Mouse (Mus musculus): ENCODE data around the gene Pcp2. TPM values are rescaled to one million over a fixed set of nuclear protein-coding genes. Genes with fewer than 3 reads are reported as not detected.

The Pcp2 gene
- polyA plus RNA-seq, 1 experiment from 2014 or later = 0.41 TPM

- H3K4me3 ChIP-seq (replicated peaks; ENCODE audit: low read length) = no peak overlapping the region
- no peak overlapping the region for H3K4me2 ChIP-seq (ENCODE audit: low read length)
- WGBS = 87% methylated on average over 6 of the region's 6 CpGs
- H3K9me3 ChIP-seq (ENCODE audit: control insufficient read depth, low read length) = no peaks in the 10 kb centered on the region
- no peaks in the 10 kb centered on the region for H3K4me1 ChIP-seq (replicated peaks; ENCODE audit: control insufficient read depth, insufficient read depth, low read length)
- no peak overlapping the region for H3K9ac ChIP-seq (replicated peaks; ENCODE audit: low read depth, low read length)
- no peaks in the 10 kb centered on the region for H3K27me3 ChIP-seq (replicated peaks; ENCODE audit: control insufficient read depth, insufficient read depth, low read length)
- peaks cover 37% of the 10 kb centered on the region for H3K36me3 ChIP-seq (ENCODE audit: control insufficient read depth, insufficient read depth)
- H3K27ac ChIP-seq (ENCODE audit: low read length) = no peak overlapping the region
- ATAC-seq = no peak
These were observed 24.9 kb downstream of the Pcp2 start for GRCm38 (mm10) chr8:3600401-3600800.

GRCm38 (mm10) chr8:3599219-3599618 is 26.1 kb downstream of the Pcp2 start:
- Histone ChIP-seq H3K4me2 (ENCODE audit: low read length) (no peak overlapping the region), H3K36me3 (ENCODE audit: control insufficient read depth, insufficient read depth) (peaks cover 30% of the 10 kb centered on the region), H3K9me3 (ENCODE audit: control insufficient read depth, low read length) (no peaks in the 10 kb centered on the region), H3K9ac (replicated peaks; ENCODE audit: low read depth, low read length) (no peak overlapping the region), H3K4me3 (replicated peaks; ENCODE audit: low read length) (no peak overlapping the region), H3K27ac (ENCODE audit: low read length) (no peak overlapping the region), H3K27me3 (replicated peaks; ENCODE audit: control insufficient read depth, insufficient read depth, low read length) (no peaks in the 10 kb centered on the region), H3K4me1 (replicated peaks; ENCODE audit: control insufficient read depth, insufficient read depth, low read length) (no peaks in the 10 kb centered on the region)
- no peak for ATAC-seq
- WGBS = 89% methylated on average over 1 of the region's 1 CpGs

- 76% methylated on average over 3 of the region's 3 CpGs for WGBS
- 0 out of 2 replicates have a peak, but pooled peaks have one; percentile 2 for ATAC-seq
- Histone ChIP-seq H3K4me2 (ENCODE audit: low read length) (no peak overlapping the region), H3K27me3 (replicated peaks; ENCODE audit: control insufficient read depth, insufficient read depth, low read length) (no peaks in the 10 kb centered on the region), H3K9ac (replicated peaks; ENCODE audit: low read depth, low read length) (no peak overlapping the region), H3K27ac (ENCODE audit: low read length) (no peak overlapping the region), H3K9me3 (ENCODE audit: control insufficient read depth, low read length) (no peaks in the 10 kb centered on the region), H3K4me1 (replicated peaks; ENCODE audit: control insufficient read depth, insufficient read depth, low read length) (peaks cover 4% of the 10 kb centered on the region; the same call in 1 of the 2 replicates), H3K36me3 (ENCODE audit: control insufficient read depth, insufficient read depth) (peaks cover 19% of the 10 kb centered on the region), H3K4me3 (replicated peaks; ENCODE audit: low read length) (no peak overlapping the region)
These were observed 27.3 kb downstream of the Pcp2 start for GRCm38 (mm10) chr8:3598054-3598453.

- ATAC-seq = no peak
- 87% methylated on average over 2 of the region's 2 CpGs for WGBS
- no peak overlapping the region for H3K4me3 ChIP-seq (replicated peaks; ENCODE audit: low read length)
- no peak overlapping the region for H3K4me2 ChIP-seq (ENCODE audit: low read length)
- H3K27ac ChIP-seq (ENCODE audit: low read length) = no peak overlapping the region
- no peak overlapping the region for H3K9ac ChIP-seq (replicated peaks; ENCODE audit: low read depth, low read length)
- no peaks in the 10 kb centered on the region for H3K9me3 ChIP-seq (ENCODE audit: control insufficient read depth, low read length)
- H3K36me3 ChIP-seq (ENCODE audit: control insufficient read depth, insufficient read depth) = peaks cover 2% of the 10 kb centered on the region
- H3K27me3 ChIP-seq (replicated peaks; ENCODE audit: control insufficient read depth, insufficient read depth, low read length) = no peaks in the 10 kb centered on the region
- H3K4me1 ChIP-seq (replicated peaks; ENCODE audit: control insufficient read depth, insufficient read depth, low read length) = peaks cover 7% of the 10 kb centered on the region; the same call in 1 of the 2 replicates
These were observed 30.9 kb downstream of the Pcp2 start for GRCm38 (mm10) chr8:3594466-3594865.

- no peaks in the 10 kb centered on the region for H3K27me3 ChIP-seq (replicated peaks; ENCODE audit: control insufficient read depth, insufficient read depth, low read length)
- no peak for ATAC-seq
- H3K9me3 ChIP-seq (ENCODE audit: control insufficient read depth, low read length) = no peaks in the 10 kb centered on the region
- H3K9ac ChIP-seq (replicated peaks; ENCODE audit: low read depth, low read length) = no peak overlapping the region
- WGBS = 52% methylated on average over 3 of the region's 3 CpGs
- no peak overlapping the region for H3K4me3 ChIP-seq (replicated peaks; ENCODE audit: low read length)
- no peak overlapping the region for H3K4me2 ChIP-seq (ENCODE audit: low read length)
- peaks cover 7% of the 10 kb centered on the region for H3K4me1 ChIP-seq (replicated peaks; ENCODE audit: control insufficient read depth, insufficient read depth, low read length)
- no peaks in the 10 kb centered on the region for H3K36me3 ChIP-seq (ENCODE audit: control insufficient read depth, insufficient read depth)
- H3K27ac ChIP-seq (ENCODE audit: low read length) = no peak overlapping the region
These were observed 31.9 kb downstream of the Pcp2 start for GRCm38 (mm10) chr8:3593470-3593869.

- no peaks in the 10 kb centered on the region for H3K36me3 ChIP-seq (ENCODE audit: control insufficient read depth, insufficient read depth)
- ATAC-seq = peak; percentile 70
- H3K9me3 ChIP-seq (ENCODE audit: control insufficient read depth, low read length) = no peaks in the 10 kb centered on the region
- H3K27me3 ChIP-seq (replicated peaks; ENCODE audit: control insufficient read depth, insufficient read depth, low read length) = no peaks in the 10 kb centered on the region
- under 1% methylated on average over 11 of the region's 11 CpGs for WGBS
- peaks cover 7% of the 10 kb centered on the region for H3K4me1 ChIP-seq (replicated peaks; ENCODE audit: control insufficient read depth, insufficient read depth, low read length)
- H3K4me3 ChIP-seq (replicated peaks; ENCODE audit: low read length) = peak overlapping the region; percentile 94
- peak overlapping the region; percentile 79 for H3K27ac ChIP-seq (ENCODE audit: low read length)
- peak overlapping the region; percentile 90 for H3K9ac ChIP-seq (replicated peaks; ENCODE audit: low read depth, low read length)
- H3K4me2 ChIP-seq (ENCODE audit: low read length) = peak overlapping the region; percentile 78
These were observed 37.1 kb downstream of the Pcp2 start for GRCm38 (mm10) chr8:3588258-3588633.

GRCm38 (mm10) chr8:3587391-3588257 is 37.7 kb downstream of the Pcp2 start:
- Histone ChIP-seq H3K4me3 (replicated peaks; ENCODE audit: low read length) (peak overlapping the region; percentile 94), H3K27ac (ENCODE audit: low read length) (peak overlapping the region; percentile 79), H3K4me2 (ENCODE audit: low read length) (peak overlapping the region; percentile 78), H3K9me3 (ENCODE audit: control insufficient read depth, low read length) (no peaks in the 10 kb centered on the region), H3K27me3 (replicated peaks; ENCODE audit: control insufficient read depth, insufficient read depth, low read length) (no peaks in the 10 kb centered on the region), H3K36me3 (ENCODE audit: control insufficient read depth, insufficient read depth) (no peaks in the 10 kb centered on the region), H3K4me1 (replicated peaks; ENCODE audit: control insufficient read depth, insufficient read depth, low read length) (peaks cover 2% of the 10 kb centered on the region; the same call in 1 of the 2 replicates), H3K9ac (replicated peaks; ENCODE audit: low read depth, low read length) (peak overlapping the region; percentile 90)
- ATAC-seq = peak; percentile 87
- WGBS = under 1% methylated on average over 77 of the region's 77 CpGs

GRCm38 (mm10) chr8:3586993-3587390 is 38.4 kb downstream of the Pcp2 start, which contains the start of gene Camsap3:
Gene Camsap3, plus strand, starts transcription at chr8:3587293.
- 4% methylated on average over 7 of the region's 7 CpGs for WGBS

GRCm38 (mm10) chr8:3586452-3586851 is 38.9 kb downstream of the Pcp2 start:
- no peak for ATAC-seq
- Histone ChIP-seq H3K4me2 (ENCODE audit: low read length) (no peak overlapping the region), H3K4me3 (replicated peaks; ENCODE audit: low read length) (no peak overlapping the region), H3K4me1 (replicated peaks; ENCODE audit: control insufficient read depth, insufficient read depth, low read length) (peaks cover 2% of the 10 kb centered on the region; the same call in 1 of the 2 replicates), H3K9ac (replicated peaks; ENCODE audit: low read depth, low read length) (no peak overlapping the region), H3K27me3 (replicated peaks; ENCODE audit: control insufficient read depth, insufficient read depth, low read length) (no peaks in the 10 kb centered on the region), H3K9me3 (ENCODE audit: control insufficient read depth, low read length) (no peaks in the 10 kb centered on the region), H3K36me3 (ENCODE audit: control insufficient read depth, insufficient read depth) (no peaks in the 10 kb centered on the region), H3K27ac (ENCODE audit: low read length) (no peak overlapping the region)
- 91% methylated on average over 2 of the region's 2 CpGs for WGBS

More at GRCm38 (mm10) chr8:3586993-3587390, 38.4 kb downstream of the Pcp2 start, which contains the start of gene Camsap3:
- no peaks in the 10 kb centered on the region for H3K36me3 ChIP-seq (ENCODE audit: control insufficient read depth, insufficient read depth)
- no peaks in the 10 kb centered on the region for H3K9me3 ChIP-seq (ENCODE audit: control insufficient read depth, low read length)
- peak within 1 kb of the TSS; percentile 79 for H3K27ac ChIP-seq (ENCODE audit: low read length)
- peak within 1 kb of the TSS; percentile 78 for H3K4me2 ChIP-seq (ENCODE audit: low read length)
- no peak for ATAC-seq
- no peaks in the 10 kb centered on the region for H3K27me3 ChIP-seq (replicated peaks; ENCODE audit: control insufficient read depth, insufficient read depth, low read length)
- peak within 1 kb of the TSS; percentile 90 for H3K9ac ChIP-seq (replicated peaks; ENCODE audit: low read depth, low read length)
- H3K4me3 ChIP-seq (replicated peaks; ENCODE audit: low read length) = peak within 1 kb of the TSS; percentile 94
- H3K4me1 ChIP-seq (replicated peaks; ENCODE audit: control insufficient read depth, insufficient read depth, low read length) = peaks cover 2% of the 10 kb centered on the region; the same call in 1 of the 2 replicates

Data from forebrain, embryonic 16.5 days (tissue).